Mouse (Mus musculus) bone marrow, adult 2 months (tissue): ENCODE measurements around the gene Fgfr2.

Experiments used
- CTCF ChIP-seq: fragments of 200-500 bp; IDR thresholded peaks from 2 replicates; pipeline ENCODE4 v1.5.1; 2011; ENCODE audit warnings: low read length, control low read depth; ENCODE audit not compliant: control insufficient read depth, insufficient read depth
- POLR2A ChIP-seq: fragments of 200-500 bp; IDR thresholded peaks from 2 replicates; pipeline ENCODE4 v1.6.1; 2011; ENCODE audit warnings: low read depth, mild to moderate bottlenecking, control low read depth, low read length, borderline replicate concordance; ENCODE audit not compliant: control insufficient read depth

DNA sequence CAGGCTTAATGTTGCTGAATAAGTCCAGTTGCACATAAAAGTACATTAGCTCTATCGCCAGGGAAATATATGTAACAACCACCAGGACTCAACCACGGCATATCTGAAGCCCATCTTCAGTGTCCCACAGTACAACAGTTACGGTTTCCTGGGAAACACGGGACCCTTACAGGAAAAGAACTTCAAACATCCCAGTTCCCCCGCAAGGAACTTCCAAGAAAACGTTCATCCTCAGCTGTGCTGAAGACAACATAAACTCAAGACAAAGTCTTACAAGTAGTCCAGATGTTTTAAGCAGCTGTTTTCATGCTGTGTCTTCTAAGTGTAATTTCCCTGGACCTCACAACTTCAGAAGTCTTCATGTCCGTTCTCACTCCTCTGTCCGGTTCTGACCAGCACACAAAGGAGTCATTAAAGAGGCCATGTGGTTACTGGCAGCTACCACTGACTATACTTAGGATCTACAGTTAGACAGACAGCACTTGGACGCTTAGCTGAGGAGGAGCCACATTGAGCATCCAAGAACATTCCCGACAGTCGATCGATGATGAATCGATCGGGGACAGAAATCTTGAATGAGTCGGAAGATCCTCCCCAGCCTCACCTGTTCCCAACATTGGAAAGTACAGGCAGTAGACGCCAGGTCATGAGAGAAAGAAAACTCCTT lies 1713.7 kb downstream of the Fgfr2 start:
- no peak for TF ChIP-seq POLR2A
- no peak for TF ChIP-seq CTCF
